Mouse (Mus musculus) cerebellum, postnatal 36 days (tissue): ENCODE measurements around the gene Rims1.

Experiments
- DNase-seq, 2 experiments: peaks; one replicate each; pipeline ENCODE4 v3.0.0; 2021 to 2022; ENCODE audit warnings: mixed read lengths in 2 of 2

Gene Rims1

DNA sequence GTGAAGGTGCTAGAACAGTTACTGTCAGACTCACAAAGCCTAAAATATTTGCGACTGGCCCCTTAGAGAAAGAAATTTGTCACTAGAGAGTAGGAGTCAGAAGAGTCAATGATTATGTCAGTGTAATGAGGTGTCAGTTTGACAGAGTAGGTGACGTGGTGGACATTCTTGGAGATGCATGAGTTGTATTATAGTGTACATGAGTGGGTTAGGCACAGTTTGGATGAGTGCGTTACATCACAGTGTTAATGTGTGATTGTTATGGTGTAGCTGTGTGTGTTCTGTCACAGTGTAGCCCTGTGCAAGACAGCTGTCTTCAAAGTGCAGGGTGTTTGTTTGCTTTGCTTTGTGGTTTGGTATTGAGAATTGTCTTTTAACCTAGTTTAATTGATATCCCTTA, 226.3 kb downstream of the Rims1 start:
- no peak for DNase-seq

- no peak for DNase-seq
Measured at GRCm38 (mm10) chr1:22572720-22573119, 233.1 kb downstream of the Rims1 start.

DNA sequence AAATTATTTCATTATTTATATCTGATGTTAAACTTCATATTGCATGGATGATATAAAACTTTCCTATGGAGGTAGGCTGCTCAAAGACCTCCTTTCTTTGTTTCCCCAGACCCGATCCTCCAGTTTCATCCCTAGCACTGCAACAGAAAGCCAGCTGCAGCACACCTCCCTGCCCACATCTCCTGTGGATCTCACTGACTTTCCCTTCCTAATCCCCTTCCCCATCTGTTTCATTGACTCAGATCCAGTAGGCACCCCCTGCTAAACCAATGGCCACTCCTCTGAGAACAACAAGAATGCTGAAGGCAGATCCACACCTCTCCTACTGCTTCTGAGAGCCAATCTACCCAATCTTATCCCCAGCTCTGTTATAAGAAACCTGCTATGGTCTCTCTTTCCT, 259.5 kb downstream of the Rims1 start:
- no peak for DNase-seq

- no peak for DNase-seq
Measured at GRCm38 (mm10) chr1:22538129-22538528, 267.7 kb downstream of the Rims1 start.

- DNase-seq, result no peak
Measured at GRCm38 (mm10) chr1:22536776-22537175, 269.0 kb downstream of the Rims1 start.

- no peak for DNase-seq
Measured at GRCm38 (mm10) chr1:22535049-22535448, 270.7 kb downstream of the Rims1 start.

DNA sequence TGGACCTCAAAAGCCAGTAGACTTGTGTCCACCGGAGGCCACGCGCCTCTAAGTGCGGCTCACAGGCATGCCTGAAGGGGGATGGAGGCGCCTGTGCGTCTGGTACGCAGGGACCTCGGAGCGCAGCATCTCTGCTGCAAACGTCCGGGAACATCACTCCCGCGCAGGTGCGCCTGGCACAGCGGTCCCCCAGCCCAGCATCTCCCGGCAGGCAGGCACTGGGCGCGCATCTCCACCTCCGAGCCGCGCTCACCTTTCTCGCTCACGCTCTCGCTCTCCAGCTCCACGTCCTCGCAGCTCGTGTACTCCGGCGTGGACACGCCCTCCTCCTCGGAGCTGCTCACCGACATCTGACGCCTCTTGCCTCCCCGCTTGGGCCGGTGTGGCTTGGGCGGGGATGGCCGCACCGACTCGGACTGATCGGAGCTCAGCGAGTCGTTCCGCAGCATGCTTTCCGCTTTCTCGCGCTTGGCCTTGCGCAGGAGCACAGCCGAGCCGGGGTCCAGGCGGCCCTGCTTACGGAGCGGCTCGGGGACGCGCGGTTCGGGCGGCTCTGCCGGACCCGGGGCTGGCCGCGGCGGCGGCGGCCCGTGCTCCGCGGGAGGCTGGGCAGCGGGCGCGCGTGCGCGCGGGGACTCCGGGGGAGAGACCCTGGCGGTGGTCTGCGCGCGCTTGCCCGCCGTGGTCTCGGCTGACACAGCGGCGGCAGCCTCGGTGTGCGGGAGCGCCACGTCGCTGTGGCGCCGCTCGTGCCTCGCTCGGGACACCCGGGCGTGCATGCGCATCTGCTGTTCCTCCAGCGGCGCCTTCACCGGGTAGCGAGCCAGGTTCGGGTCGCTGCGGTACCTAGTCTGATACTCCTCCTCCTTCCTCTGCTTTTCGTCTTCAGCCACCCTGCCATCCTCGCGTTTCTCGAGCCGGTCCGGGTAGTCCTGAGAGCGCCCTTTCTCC, 272.4 kb downstream of the Rims1 start:
- peak; percentile 50 to 60 for DNase-seq

DNA sequence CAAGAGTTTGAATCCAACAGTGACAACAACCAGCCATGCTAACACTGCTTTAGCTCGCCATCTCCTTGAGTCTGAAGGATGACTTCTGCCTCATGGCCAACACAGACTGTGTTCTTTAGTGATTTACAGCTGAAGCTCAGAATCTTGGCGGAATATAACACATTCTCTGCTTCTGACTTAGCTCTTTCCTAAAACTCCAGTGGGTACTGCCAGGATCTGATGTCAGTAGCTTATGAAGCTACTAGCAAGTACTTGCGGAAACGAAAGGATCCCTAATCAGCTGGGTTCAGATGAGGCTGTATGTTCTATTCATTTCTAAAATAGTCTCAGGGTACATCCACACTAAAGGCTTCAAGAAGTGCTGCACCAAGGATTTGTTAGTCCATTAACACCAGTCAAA, 290.7 kb downstream of the Rims1 start:
- DNase-seq, result no peak

DNA sequence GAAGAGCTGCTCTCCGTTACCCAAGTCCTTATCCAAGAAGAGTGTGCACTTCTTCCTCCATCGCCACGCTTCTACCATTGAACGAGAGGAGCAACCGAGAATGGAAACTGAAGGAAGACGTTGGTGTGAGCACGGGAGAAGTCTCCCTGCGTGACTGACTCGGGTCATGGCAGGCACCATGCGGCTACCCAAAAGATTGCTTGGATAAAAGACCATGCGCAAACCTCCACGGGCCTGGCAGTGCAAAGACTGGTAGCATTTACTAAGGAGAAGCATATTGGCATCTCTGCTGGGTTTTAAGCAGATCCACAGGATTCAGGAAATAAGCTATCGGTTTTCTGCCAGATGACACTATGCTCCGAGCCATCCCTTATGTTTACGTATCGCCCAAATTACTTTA, 293.4 kb downstream of the Rims1 start:
- DNase-seq, result peak; percentile 81 to 85

- peak in 1 of 2 experiments; percentile 57 for DNase-seq
Measured at GRCm38 (mm10) chr1:22511614-22512013, 294.2 kb downstream of the Rims1 start.

GRCm38 (mm10) chr1:22508735-22509615, 296.8 kb downstream of the Rims1 start:
- DNase-seq, result peak in 1 of 2 experiments; percentile 34

GRCm38 (mm10) chr1:22487270-22487864, 318.4 kb downstream of the Rims1 start:
- no peak for DNase-seq

DNA sequence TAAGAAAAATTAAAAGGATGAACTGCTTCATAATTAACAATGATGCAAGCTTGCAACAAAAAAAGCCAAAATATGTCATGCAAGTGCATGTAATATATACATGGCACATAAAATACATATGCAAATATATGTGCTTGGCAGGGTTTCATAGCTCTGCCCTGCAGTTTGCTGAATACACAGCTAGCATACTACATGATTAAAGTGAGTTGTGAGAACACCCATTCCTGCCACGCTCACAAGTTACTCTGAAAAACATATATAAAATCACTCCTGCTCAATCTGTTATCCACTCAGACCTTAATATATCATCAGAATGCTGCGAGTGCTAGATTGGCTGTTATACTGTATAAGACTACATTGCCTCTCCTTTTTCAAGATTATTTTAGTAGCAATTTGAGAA, 329.6 kb downstream of the Rims1 start:
- DNase-seq, result no peak

DNA sequence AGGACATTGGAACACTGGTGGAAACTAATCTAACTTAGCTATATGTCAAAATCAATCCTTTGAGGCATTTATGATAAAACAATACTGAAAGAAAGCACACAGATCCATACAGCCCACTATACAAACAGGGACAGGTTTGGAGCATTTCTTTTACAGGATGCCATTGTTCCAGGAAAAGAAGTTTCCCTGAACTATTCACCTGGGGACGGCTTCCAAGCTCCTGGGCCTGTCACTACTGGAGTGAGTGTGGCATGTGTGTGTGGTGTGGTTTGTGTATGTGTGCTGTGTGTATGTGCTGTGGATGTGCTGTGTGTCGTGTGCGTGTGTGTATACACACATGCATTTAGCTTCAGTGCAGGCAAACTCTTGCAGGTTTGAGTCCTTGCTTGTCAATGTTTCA, 338.8 kb downstream of the Rims1 start:
- no peak for DNase-seq

DNA sequence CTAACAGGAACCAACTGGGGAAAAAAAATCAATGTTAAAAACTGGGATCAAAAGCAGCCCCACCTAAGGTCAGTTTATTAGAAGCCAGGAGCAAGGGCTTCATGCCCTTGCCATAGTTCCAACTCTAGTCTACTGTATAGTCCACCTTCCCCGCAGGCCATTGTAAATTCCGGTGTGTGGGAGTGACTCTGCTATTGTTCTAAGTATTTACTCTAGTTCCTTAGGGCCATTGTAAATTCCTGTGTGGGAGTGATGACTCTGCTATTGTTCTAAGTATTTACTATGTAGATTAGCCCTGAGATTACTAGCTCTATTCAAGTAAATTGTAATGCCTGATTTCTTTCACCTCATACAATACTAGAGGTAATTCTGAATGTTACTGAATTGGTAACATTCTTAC, 339.2 kb downstream of the Rims1 start:
- DNase-seq, result no peak

- DNase-seq, result no peak
Measured at GRCm38 (mm10) chr1:22424020-22424419, 381.8 kb downstream of the Rims1 start.

- no peak for DNase-seq
Measured at GRCm38 (mm10) chr1:22422102-22422501, 383.7 kb downstream of the Rims1 start.

GRCm38 (mm10) chr1:22410173-22410572, 395.6 kb downstream of the Rims1 start:
- DNase-seq, result no peak

GRCm38 (mm10) chr1:22386361-22386760, 419.4 kb downstream of the Rims1 start:
- DNase-seq, result peak in 1 of 2 experiments; percentile 17

DNA sequence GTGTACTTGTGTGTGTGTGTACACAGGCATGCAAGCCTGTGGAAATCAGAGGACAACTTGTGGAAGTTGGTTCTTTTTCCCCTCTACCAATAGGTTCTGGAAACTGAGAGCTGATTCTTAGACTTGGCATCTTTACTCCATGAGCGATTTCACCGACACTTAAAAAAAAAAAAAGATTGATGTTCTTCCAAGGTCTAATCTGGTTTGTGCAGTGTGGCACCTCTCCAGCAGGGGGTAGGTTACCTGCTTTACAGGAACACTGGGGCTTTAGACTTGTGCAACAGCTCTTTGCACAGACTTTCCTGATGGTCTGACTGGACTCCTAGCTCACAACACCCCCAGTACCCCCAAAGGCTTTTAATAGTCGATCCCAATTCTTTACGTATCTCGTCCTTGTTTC, 428.1 kb downstream of the Rims1 start:
- no peak for DNase-seq

DNA sequence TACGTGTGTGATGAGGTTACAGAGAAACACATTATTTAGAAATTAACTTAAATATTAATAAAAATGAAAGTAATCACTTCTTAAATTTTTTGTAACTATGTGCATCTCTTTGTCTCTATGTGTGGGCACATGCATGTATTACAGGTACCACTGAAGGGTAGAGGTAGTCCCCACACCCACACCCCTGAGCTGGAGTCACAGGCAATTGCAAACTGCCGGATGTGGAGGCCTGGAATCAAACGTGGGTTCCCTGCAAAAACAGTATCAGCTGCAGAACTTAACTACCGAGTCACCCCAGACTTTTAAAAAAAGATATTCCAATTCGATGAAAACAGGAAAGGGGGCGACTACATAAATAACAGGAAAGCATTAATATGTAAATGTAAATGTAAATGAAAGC, 428.7 kb downstream of the Rims1 start:
- no peak for DNase-seq

GRCm38 (mm10) chr1:22356209-22356608, 449.6 kb downstream of the Rims1 start:
- no peak for DNase-seq

- no peak for DNase-seq
Measured at GRCm38 (mm10) chr1:22353687-22354086, 452.1 kb downstream of the Rims1 start.
